ENCODE assay signal across 8 mouse cellular contexts in the genomic region with DNA sequence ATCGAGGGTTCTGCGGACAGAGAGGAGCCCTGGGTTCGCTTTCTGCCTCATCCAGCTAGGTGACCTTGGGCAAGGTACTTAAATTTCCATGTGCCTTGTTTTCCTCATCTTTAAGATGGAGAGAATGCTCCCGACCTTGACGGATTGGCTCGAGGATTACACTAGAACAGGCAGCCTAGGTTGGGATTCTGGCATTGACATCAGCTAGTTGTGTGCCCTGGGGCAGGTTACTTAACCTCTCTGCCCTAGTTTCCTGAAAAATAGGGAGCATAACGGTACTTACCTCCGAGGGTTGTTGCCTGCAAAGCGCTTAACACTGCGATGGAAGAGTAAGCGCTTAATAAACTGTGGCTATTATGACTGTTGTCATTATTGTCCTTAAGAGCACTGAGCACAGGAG. TPM values are rescaled to one million over a fixed set of nuclear protein-coding genes. Genes with fewer than 3 reads are reported as not detected.
DNase-seq lines count a peak whose midpoint lies in the region; ATAC-seq lines count a peak whose summit lies in the region.

No protein-coding gene starts in this region.

- no peak for ATAC-seq in kidney, embryonic 16.5 days (ENCODE audit: low FRiP score, low TSS enrichment)
- ATAC-seq in midbrain, embryonic 13.5 days: peak; percentile 16; the same call in 1 of the 2 replicates

- peak overlapping the region; percentile 99 for H3K4me2 ChIP-seq in kidney, embryonic 16.5 days (replicated peaks; ENCODE audit: low read depth, low read length)
- peak overlapping the region; percentile 95 for H3K4me2 ChIP-seq in midbrain, embryonic 13.5 days (replicated peaks)

- peaks cover 27% of the 10 kb centered on the region for H3K4me1 ChIP-seq in kidney, embryonic 16.5 days (ENCODE audit: insufficient read depth, low read length)
- H3K4me1 ChIP-seq in hindbrain, embryonic 10.5 days (replicated peaks): peaks cover 42% of the 10 kb centered on the region
- peaks cover 27% of the 10 kb centered on the region for H3K4me1 ChIP-seq in midbrain, embryonic 13.5 days (replicated peaks)

- H3K36me3 ChIP-seq in kidney, embryonic 16.5 days (ENCODE audit: insufficient read depth, low read length): no peaks in the 10 kb centered on the region
- H3K36me3 ChIP-seq in hindbrain, embryonic 10.5 days: no peaks in the 10 kb centered on the region
- H3K36me3 ChIP-seq in midbrain, embryonic 13.5 days: no peaks in the 10 kb centered on the region

- H3K9ac ChIP-seq in kidney, embryonic 16.5 days (replicated peaks; ENCODE audit: low read length): peak overlapping the region; percentile 19
- peak overlapping the region; percentile 86 for H3K9ac ChIP-seq in midbrain, embryonic 13.5 days (replicated peaks)

- H3K27me3 ChIP-seq in kidney, embryonic 16.5 days (ENCODE audit: insufficient read depth, low read length): peaks cover 39% of the 10 kb centered on the region
- peaks cover 80% of the 10 kb centered on the region for H3K27me3 ChIP-seq in hindbrain, embryonic 10.5 days (ENCODE audit: insufficient read depth, poor library complexity, severe bottlenecking)
- peaks cover 57% of the 10 kb centered on the region for H3K27me3 ChIP-seq in midbrain, embryonic 13.5 days

- no peak overlapping the region for H3K27ac ChIP-seq in kidney, embryonic 16.5 days (ENCODE audit: low read length)
- no peak overlapping the region for H3K27ac ChIP-seq in hindbrain, embryonic 10.5 days
- peak overlapping the region; percentile 84; the same call in 1 of the 2 replicates for H3K27ac ChIP-seq in midbrain, embryonic 13.5 days

- under 1% methylated on average over 11 of the region's 11 CpGs for WGBS in kidney, embryonic 16.5 days
- WGBS in hindbrain, embryonic 10.5 days: 3% methylated on average over 11 of the region's 11 CpGs
- 2% methylated on average over 11 of the region's 11 CpGs for WGBS in midbrain, embryonic 13.5 days

- no peak for DNase-seq in kidney, postnatal 10 days
- DNase-seq in MEL-GATA-1-ER (ENCODE audit: extremely low read depth, low read depth): peak; percentile 24
- no peak for DNase-seq in hindbrain, embryonic 10.5 days (ENCODE audit: low spot score)
- DNase-seq in frontal cortex, postnatal 36 days (ENCODE audit: low spot score in 2 of 2): no peak
- no peak for DNase-seq in cerebellum, adult 11 months
- no peak for DNase-seq in adrenal gland, adult 18-20 months (ENCODE audit: low spot score in 2 of 2)

- H3K9me3 ChIP-seq in kidney, embryonic 16.5 days (ENCODE audit: low read length): no peaks in the 10 kb centered on the region
- H3K9me3 ChIP-seq in hindbrain, embryonic 10.5 days: no peaks in the 10 kb centered on the region
- H3K9me3 ChIP-seq in midbrain, embryonic 13.5 days: no peaks in the 10 kb centered on the region

- H3K4me3 ChIP-seq in kidney, embryonic 16.5 days (ENCODE audit: low read length): peak overlapping the region; percentile 61
- H3K4me3 ChIP-seq in hindbrain, embryonic 10.5 days: peak overlapping the region; percentile 73
- peak overlapping the region; percentile 70 for H3K4me3 ChIP-seq in midbrain, embryonic 13.5 days (replicated peaks)

RNA-seq across cellular contexts. Expression of a gene that starts 34.0 kb away (rescaled TPM):
- polyA plus RNA-seq in kidney, embryonic 16.5 days (2015; fragmentation: Nextera tagmentation; extraction: Ambion mirVana): 25.2 and 33.8 TPM in 2 replicates
- 35.3 and 38.1 TPM in 2 replicates for polyA plus RNA-seq in hindbrain, embryonic 10.5 days (2016; fragmentation: Nextera tagmentation; extraction: Ambion mirVana)
- polyA plus RNA-seq in midbrain, embryonic 13.5 days (2015; fragmentation: Nextera tagmentation; extraction: Ambion mirVana): 44.6 and 48.8 TPM in 2 replicates
- total RNA-seq in adrenal gland, adult 18-20 months (2021): 10 to 100 TPM; 57.4 to 60.1 TPM

RNA-seq across cellular contexts. Expression of a gene that starts 34.6 kb away (rescaled TPM):
- 12.3 and 14.9 TPM in 2 replicates for polyA plus RNA-seq in kidney, embryonic 16.5 days (2015; fragmentation: Nextera tagmentation; extraction: Ambion mirVana)
- polyA plus RNA-seq in hindbrain, embryonic 10.5 days (2016; fragmentation: Nextera tagmentation; extraction: Ambion mirVana): 1.00 and 1.9 TPM in 2 replicates
- polyA plus RNA-seq in midbrain, embryonic 13.5 days (2015; fragmentation: Nextera tagmentation; extraction: Ambion mirVana): 0.98 and 1.2 TPM in 2 replicates
- total RNA-seq in adrenal gland, adult 18-20 months (2021): 10 to 100 TPM; 10.5 to 36.6 TPM
